Mouse (Mus musculus) heart, embryonic 11.5 days (tissue): ENCODE measurements around the gene Atp2a3. TPM values are rescaled to one million over a fixed set of nuclear protein-coding genes. Genes with fewer than 3 reads are reported as not detected.

Experiments used
- ATAC-seq: fragments of 200-750 bp; cut with Nextera tagmentation; replicated peaks from 2 replicates; pipeline ENCODE4 v1.8.0; 2017; ENCODE audit warnings: moderate library complexity; ENCODE audit not compliant: insufficient number of reproducible peaks, low FRiP score, low TSS enrichment
- H3K27ac ChIP-seq: fragments of 300-500 bp; sonication (generic); 2 replicates; pipeline ENCODE4 v1.5.1; 2014; ENCODE audit warnings: mild to moderate bottlenecking, low read depth, low read length
- H3K27me3 ChIP-seq: fragments of 300-500 bp; sonication (generic); 2 replicates; pipeline ENCODE4 v1.6.1; 2014; ENCODE audit warnings: mild to moderate bottlenecking, low read length, mixed read lengths; ENCODE audit not compliant: control insufficient read depth, insufficient read depth
- H3K36me3 ChIP-seq: fragments of 300-500 bp; sonication (generic); 2 replicates; pipeline ENCODE4 v1.6.1; 2014; ENCODE audit warnings: mild to moderate bottlenecking, low read length, moderate library complexity, mixed read lengths; ENCODE audit not compliant: control insufficient read depth, insufficient read depth
- H3K4me1 ChIP-seq: fragments of 300-500 bp; sonication (generic); 2 replicates; pipeline ENCODE4 v1.6.1; 2014; ENCODE audit warnings: low read length; ENCODE audit not compliant: control insufficient read depth, insufficient read depth
- H3K4me2 ChIP-seq: fragments of 300-500 bp; sonication (generic); 2 replicates; pipeline ENCODE4 v1.6.1; 2014; ENCODE audit warnings: mild to moderate bottlenecking, moderate library complexity
- H3K4me3 ChIP-seq: fragments of 300-500 bp; sonication (generic); 2 replicates; pipeline ENCODE4 v1.5.1; 2014; ENCODE audit warnings: low read depth, low read length
- H3K9ac ChIP-seq: fragments of 300-500 bp; sonication (generic); 2 replicates; pipeline ENCODE4 v1.6.1; 2014; ENCODE audit warnings: mild to moderate bottlenecking, low read depth, low read length, moderate library complexity
- H3K9me3 ChIP-seq: fragments of 300-500 bp; sonication (generic); replicated peaks from 2 replicates; pipeline ENCODE4 v1.6.1; 2016; ENCODE audit warnings: low read length; ENCODE audit not compliant: control insufficient read depth
- WGBS: fragments of 180-500 bp; shearing (Covaris S2); extraction: QIAGEN DNeasy Blood & Tissue Kit; methylation state at CpG from one replicate; pipeline ENCODE4 v1.1.7; 2014; ENCODE audit not compliant: insufficient replicate concordance; 5-methylcytosine and 5-hydroxymethylcytosine counted together
- polyA plus RNA-seq: library from polyadenylated mRNA; unstranded; fragments of >200 nt; fragmentation: Nextera tagmentation; extraction: Ambion mirVana; gene quantifications from 2 replicates; pipeline ENCODE4 v1.2.1, GENCODE M21; 2014

The Atp2a3 gene
- polyA plus RNA-seq, 1 experiment from 2014 or later, result 2.1 TPM

DNA sequence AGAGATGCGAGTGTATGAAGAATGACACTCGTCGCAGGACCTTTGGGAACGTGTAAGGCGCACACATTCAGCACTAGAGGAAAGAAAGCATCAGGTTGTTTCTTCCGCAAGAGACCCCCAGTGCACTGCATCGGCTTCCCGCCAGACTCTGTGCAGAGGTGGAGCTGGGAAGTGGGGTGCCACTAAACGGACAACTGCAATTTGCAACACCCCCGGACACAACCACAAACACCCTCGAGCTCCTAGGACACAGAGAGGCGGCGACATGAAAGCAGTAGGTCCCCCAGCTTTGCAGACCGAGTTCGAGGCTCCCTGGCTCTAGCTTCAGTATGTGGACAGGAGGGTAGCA lies 272 bp upstream of the Atp2a3 start:
- H3K4me1 ChIP-seq, result peaks cover 19% of the 10 kb centered on the region
- 2% methylated on average over 15 of the region's 15 CpGs for WGBS
- H3K27me3 ChIP-seq, result peaks cover 33% of the 10 kb centered on the region
- H3K4me3 ChIP-seq, result peak overlapping the region; percentile 45
- H3K9ac ChIP-seq, result no peak overlapping the region
- peak overlapping the region; percentile 75 for H3K4me2 ChIP-seq
- no peaks in the 10 kb centered on the region for H3K9me3 ChIP-seq
- no peak overlapping the region for H3K27ac ChIP-seq
- no peaks in the 10 kb centered on the region for H3K36me3 ChIP-seq
- no peak for ATAC-seq

DNA sequence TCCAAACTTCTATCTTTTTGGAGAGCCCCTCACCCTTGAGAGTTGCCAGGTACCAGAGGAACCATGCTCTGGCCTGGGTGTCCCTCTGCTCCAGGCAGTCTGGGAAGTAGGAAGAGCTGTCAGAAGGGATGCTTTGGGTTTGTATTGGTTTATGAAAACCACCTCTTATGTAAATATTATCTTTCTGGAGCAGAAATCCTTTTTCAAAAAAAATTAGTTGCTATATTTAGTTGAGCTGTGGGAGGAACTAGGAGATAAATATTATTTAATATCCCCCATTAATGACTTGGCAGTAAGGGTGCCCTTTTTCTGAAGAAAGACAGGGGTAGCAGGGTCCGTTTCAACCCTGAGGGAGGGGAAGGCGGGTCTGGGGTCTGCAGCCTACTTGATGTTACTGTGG lies 1.4 kb downstream of the Atp2a3 start:
- ATAC-seq, result no peak
- H3K27me3 ChIP-seq, result peaks cover 33% of the 10 kb centered on the region
- no peak overlapping the region for H3K27ac ChIP-seq
- no peak overlapping the region for H3K4me2 ChIP-seq
- H3K9me3 ChIP-seq, result no peaks in the 10 kb centered on the region
- H3K4me1 ChIP-seq, result peaks cover 19% of the 10 kb centered on the region
- H3K36me3 ChIP-seq, result no peaks in the 10 kb centered on the region
- 89% methylated on average over 2 of the region's 2 CpGs for WGBS
- H3K4me3 ChIP-seq, result no peak overlapping the region
- H3K9ac ChIP-seq, result no peak overlapping the region

DNA sequence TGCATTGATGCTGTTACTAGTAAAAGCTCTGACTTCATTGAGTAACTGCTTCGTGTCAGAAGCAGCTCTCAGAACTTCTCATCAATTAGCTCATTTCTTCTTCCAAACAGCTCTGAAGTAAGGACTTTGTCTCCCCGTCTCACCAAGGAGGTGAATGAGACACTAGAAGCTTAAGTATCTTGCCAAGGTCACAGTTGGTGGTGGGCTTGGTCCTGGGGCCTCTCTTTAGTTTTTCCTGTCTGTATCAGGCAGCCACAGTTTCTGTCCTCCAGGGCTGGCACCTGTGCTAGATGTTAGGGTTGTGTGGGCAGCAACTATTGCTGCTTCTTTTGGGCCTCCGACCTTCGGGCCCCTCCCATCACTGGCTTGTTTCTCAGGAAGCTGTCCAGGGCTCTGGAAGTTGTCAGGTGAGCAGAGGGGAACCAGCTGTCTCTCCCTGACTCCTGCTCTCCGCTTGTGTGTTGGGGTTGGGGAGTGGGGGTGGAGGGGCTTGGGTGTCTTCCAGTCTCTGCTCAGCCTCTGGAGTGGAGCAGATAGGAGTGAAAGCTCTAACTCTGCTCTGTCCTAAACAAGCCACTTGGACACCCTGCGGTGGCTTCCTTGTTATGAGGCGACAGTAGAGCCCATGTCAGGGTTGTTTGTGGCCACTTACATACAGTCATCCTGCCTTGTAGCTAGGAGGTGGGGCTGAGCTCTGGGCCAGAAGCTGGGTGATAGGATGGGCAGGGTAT lies 2.3 kb downstream of the Atp2a3 start:
- no peak overlapping the region for H3K4me3 ChIP-seq
- H3K9ac ChIP-seq, result no peak overlapping the region
- H3K27me3 ChIP-seq, result peaks cover 33% of the 10 kb centered on the region
- H3K4me2 ChIP-seq, result no peak overlapping the region
- peaks cover 19% of the 10 kb centered on the region for H3K4me1 ChIP-seq
- no peaks in the 10 kb centered on the region for H3K36me3 ChIP-seq
- H3K27ac ChIP-seq, result no peak overlapping the region
- ATAC-seq, result 0 out of 2 replicates have a peak, but pooled peaks have one; percentile 9
- no peaks in the 10 kb centered on the region for H3K9me3 ChIP-seq
- WGBS, result 29% methylated on average over 7 of the region's 7 CpGs

DNA sequence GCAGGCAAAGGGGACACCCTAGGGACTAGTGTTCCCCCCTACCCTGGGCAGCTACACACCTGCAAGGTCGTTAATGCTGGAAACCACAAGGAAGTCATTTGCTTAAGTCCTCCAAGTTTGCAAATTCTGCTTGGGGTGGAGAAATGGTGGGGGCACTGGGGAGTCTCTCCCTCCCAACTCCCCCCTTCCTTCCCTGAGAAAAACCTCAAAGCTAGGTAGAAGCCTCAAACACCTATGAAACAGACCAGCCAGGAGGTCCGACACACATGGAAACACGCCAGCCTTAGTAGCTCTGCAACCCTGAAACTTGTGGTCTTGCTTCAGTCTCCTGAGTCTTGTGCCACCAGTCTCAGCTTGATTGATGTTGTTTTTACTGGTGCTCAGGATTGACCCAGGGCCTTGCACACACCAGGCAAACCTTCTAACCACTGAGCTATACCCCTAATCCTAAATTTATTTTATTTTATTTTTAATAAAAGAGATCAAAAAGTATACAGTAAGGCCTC lies 2.9 kb downstream of the Atp2a3 start:
- WGBS, result 49% methylated on average over 3 of the region's 3 CpGs
- no peak overlapping the region for H3K9ac ChIP-seq

DNA sequence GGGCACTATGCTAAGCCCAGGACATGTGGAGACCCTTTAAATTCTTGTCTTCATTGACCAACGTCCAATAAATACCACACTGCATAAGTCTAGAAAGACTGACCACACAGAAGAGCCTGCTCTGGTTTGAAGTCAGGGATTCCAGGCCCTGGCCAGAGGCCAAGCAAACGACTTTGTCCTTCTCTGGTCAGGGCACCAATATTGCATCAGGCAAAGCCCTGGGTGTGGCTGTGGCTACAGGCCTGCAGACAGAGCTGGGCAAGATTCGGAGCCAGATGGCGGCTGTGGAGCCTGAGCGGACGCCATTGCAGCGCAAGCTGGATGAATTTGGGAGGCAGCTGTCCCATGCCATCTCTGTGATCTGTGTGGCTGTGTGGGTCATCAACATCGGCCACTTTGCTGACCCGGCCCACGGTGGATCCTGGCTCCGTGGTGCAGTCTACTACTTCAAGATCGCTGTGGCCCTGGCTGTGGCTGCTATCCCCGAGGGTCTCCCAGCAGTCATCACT lies 14.1 kb downstream of the Atp2a3 start:
- H3K4me3 ChIP-seq, result no peak overlapping the region
- no peak overlapping the region for H3K27ac ChIP-seq
- peaks cover 9% of the 10 kb centered on the region for H3K27me3 ChIP-seq
- no peaks in the 10 kb centered on the region for H3K36me3 ChIP-seq
- H3K9me3 ChIP-seq, result no peaks in the 10 kb centered on the region
- no peak overlapping the region for H3K9ac ChIP-seq
- WGBS, result 73% methylated on average over 13 of the region's 13 CpGs
- no peak overlapping the region for H3K4me2 ChIP-seq
- no peaks in the 10 kb centered on the region for H3K4me1 ChIP-seq
- ATAC-seq, result no peak

More for the DNA sequence above, 2.9 kb downstream of the Atp2a3 start:
- no peak overlapping the region for H3K4me3 ChIP-seq
- H3K9me3 ChIP-seq, result no peaks in the 10 kb centered on the region
- H3K27ac ChIP-seq, result no peak overlapping the region
- peaks cover 19% of the 10 kb centered on the region for H3K4me1 ChIP-seq
- ATAC-seq, result no peak
- peaks cover 33% of the 10 kb centered on the region for H3K27me3 ChIP-seq
- H3K4me2 ChIP-seq, result no peak overlapping the region
- no peaks in the 10 kb centered on the region for H3K36me3 ChIP-seq

DNA sequence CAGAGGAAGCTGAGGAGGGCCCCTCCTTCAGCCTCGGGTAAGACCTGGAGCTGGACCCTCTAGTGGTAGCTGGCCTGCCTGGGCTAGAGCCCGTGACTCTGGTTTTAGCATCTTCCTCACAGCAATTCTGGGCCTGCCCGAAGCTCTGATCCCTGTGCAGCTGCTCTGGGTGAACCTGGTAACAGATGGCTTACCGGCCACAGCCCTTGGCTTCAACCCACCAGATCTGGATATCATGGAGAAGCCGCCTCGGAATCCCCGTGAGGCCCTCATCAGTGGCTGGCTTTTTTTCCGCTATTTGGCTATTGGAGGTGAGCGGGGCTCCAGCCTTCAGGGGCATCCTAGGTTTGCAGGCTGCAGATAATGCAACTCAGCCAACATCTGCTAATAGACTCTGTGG lies 21.5 kb downstream of the Atp2a3 start:
- H3K4me3 ChIP-seq, result no peak overlapping the region
- no peaks in the 10 kb centered on the region for H3K36me3 ChIP-seq
- no peak overlapping the region for H3K9ac ChIP-seq
- peaks cover 4% of the 10 kb centered on the region for H3K27me3 ChIP-seq
- H3K4me2 ChIP-seq, result no peak overlapping the region
- peaks cover 4% of the 10 kb centered on the region; the same call in 1 of the 2 replicates for H3K4me1 ChIP-seq
- WGBS, result 83% methylated on average over 9 of the region's 9 CpGs
- H3K9me3 ChIP-seq, result no peaks in the 10 kb centered on the region
- no peak overlapping the region for H3K27ac ChIP-seq
- ATAC-seq, result no peak

DNA sequence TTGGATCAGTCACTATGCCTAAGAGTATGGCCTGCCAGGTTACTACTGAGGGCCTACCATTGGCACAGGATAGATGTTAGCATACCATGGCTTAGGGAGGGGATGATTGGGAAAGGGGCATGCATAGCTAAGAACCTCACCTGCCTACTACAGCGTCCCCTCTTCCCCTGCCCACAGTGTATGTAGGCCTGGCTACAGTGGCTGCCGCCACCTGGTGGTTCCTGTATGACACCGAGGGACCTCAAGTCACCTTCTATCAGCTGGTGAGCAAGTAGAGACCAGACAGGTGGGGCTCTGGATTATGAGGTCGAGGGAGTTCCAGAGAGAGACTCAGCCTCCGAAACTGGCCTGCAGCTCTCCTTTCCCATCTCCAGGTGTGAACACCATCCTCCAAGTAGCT lies 22.3 kb downstream of the Atp2a3 start:
- H3K4me1 ChIP-seq, result peaks cover 8% of the 10 kb centered on the region; the same call in 1 of the 2 replicates
- H3K4me3 ChIP-seq, result no peak overlapping the region
- H3K4me2 ChIP-seq, result no peak overlapping the region
- H3K27ac ChIP-seq, result no peak overlapping the region
- no peaks in the 10 kb centered on the region for H3K9me3 ChIP-seq
- H3K9ac ChIP-seq, result no peak overlapping the region
- H3K27me3 ChIP-seq, result peaks cover 4% of the 10 kb centered on the region
- no peak for ATAC-seq
- 38% methylated on average over 5 of the region's 5 CpGs for WGBS
- no peaks in the 10 kb centered on the region for H3K36me3 ChIP-seq

DNA sequence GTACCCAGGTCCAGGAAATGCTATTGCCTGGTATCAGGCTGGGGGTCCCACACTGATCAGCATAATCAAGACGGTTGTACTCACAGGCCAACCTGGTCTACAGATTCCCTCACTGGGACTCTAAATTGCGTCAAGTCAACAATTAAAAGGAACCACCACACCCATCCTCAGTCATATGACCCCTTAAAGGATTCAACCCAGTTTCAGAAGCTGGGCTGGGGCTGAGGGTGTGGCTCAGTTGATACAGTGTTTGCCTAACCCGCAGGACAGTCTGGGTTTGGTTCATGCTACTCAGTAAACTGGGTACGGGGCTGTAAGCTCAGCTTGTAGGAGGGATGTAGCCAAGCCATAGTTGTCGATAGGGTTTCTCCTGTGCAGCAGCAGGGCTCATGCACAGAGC lies 25.8 kb downstream of the Atp2a3 start:
- Histone ChIP-seq H3K27me3 (no peaks in the 10 kb centered on the region), H3K4me2 (no peak overlapping the region), H3K9ac (no peak overlapping the region), H3K36me3 (no peaks in the 10 kb centered on the region), H3K27ac (no peak overlapping the region), H3K4me3 (no peak overlapping the region), H3K4me1 (peaks cover 15% of the 10 kb centered on the region), H3K9me3 (no peaks in the 10 kb centered on the region)
- 73% methylated on average over 5 of the region's 5 CpGs for WGBS
- no peak for ATAC-seq

DNA sequence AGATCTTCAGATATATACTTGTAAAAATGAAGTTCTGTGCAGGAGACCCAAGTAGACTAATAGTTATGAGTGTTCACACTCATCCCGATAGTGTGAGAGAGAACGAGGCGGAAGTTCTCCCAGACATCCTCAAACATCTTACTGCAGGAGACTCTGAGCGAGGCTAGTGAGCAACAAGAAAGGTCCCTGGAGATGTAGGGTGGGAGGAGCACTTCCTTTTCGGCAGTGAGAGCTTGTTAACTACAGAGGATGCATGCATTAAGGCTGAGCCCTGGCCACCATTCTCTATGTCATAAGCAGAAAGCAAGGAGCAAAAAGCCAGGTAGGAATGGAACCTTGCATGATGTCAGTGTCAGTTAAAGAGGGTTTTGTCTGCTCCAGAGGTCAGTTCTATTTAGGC lies 26.3 kb downstream of the Atp2a3 start:
- 52% methylated on average over 5 of the region's 5 CpGs for WGBS
- Histone ChIP-seq H3K9me3 (no peaks in the 10 kb centered on the region), H3K27ac (no peak overlapping the region), H3K27me3 (no peaks in the 10 kb centered on the region), H3K4me3 (no peak overlapping the region), H3K4me2 (no peak overlapping the region), H3K36me3 (no peaks in the 10 kb centered on the region), H3K9ac (no peak overlapping the region), H3K4me1 (peaks cover 20% of the 10 kb centered on the region)
- no peak for ATAC-seq
